Mouse (Mus musculus): ENCODE data around the gene Cep162.

Gene Cep162

GRCm38 (mm10) chr9:87152641-87153325 lies 102.6 kb downstream of the Cep162 start:
- no peak for DNase-seq

- DNase-seq, result no peak
Measured at GRCm38 (mm10) chr9:87147927-87148326, 107.4 kb downstream of the Cep162 start.

DNA sequence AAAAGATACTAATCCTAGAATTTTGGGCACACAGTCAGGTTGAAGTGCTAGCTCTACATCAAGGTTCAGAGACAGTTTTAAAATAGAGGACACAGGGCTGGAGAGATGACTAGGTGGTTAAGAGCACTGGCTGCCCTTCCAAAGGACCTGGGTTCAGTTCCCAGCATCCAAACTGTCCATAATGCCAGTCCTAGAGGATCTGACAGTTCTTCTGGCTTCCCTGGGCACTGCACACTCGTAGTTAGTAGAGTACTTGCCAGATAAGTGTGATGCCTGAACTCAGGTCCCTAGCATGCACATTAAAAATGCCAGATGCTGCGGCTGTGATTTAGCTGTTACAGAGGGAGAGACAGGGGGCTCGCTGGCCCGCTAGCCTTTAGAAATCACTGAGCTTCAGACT lies 108.9 kb downstream of the Cep162 start:
- DNase-seq, result no peak

DNA sequence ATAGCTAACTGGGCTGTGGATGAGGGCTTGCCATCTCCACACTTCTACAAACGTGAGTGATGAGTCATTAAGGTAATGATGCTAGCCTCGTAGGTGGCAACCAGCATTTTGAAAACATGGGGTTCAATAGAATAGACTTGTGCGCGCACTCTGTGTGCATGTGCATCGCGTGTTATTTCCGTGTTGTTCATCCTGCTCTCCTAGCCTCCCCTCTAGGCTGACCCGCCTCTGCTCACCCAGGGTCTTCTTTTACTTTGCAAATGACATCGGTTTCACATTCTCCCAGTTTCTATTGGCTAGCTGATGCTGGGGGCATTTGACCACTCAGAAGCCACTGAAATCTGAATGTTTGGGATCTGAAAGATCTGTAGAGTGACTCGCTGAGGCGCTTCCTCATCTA lies 109.7 kb downstream of the Cep162 start:
- no peak for DNase-seq

DNA sequence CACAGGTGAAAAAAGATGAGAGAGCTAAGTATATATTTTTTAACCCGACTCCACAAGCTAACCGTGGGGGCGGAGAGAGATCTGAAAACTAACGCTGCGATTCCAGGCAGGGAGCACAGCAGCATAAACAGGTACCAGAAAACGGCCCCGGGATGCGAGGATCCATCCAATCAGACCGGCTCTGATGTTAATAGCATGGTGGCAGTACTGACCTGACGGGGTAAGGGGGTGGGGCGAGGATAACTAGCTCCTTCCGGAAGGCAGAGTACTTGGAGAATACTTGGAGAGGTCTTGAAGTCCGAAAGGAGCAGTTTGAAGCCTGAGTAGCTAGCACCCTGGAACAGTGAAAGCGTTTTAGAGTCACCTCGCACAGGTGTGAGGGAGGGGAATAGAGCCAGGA lies 110.2 kb downstream of the Cep162 start:
- no peak for DNase-seq

- no peak for DNase-seq
Measured at GRCm38 (mm10) chr9:87144532-87144931, 110.8 kb downstream of the Cep162 start.

DNA sequence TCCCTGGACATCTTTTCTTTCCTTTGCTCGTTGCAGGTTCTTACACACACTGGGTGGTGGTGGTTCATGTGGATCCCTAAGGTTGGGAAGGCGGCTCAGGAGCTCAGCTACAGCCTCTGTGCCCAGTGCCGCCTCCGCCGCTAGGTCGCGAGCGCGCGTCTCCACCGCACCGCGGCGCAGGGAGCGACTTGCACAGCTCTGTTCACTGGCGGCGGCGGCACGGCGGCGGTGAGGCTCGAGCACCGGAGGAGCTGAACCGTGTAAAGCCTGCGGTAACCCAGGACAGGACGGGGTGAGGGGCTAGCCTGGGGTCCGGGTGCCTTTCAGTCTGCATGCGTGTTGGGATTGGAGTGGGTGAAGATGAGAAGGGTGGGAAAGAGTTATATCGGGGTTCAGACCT lies 111.2 kb downstream of the Cep162 start, which contains the start of gene Mrap2:
TSS of gene Mrap2 (plus strand) at position 201 of the 400 bp plus-strand sequence.
- peak; percentile 37 for DNase-seq

GRCm38 (mm10) chr9:87143076-87143475 lies 112.3 kb downstream of the Cep162 start:
- no peak for DNase-seq

All from liver (tissue).